Mouse (Mus musculus) adrenal gland, postnatal 36 days (tissue): ENCODE measurements around the gene Akr1c13. TPM values are rescaled to one million over a fixed set of nuclear protein-coding genes. Genes with fewer than 3 reads are reported as not detected.

Source experiments
- DNase-seq, 2 experiments: peaks; one replicate each; pipeline ENCODE4 v3.0.0; 2021; ENCODE audit warnings: mixed read lengths in 1 of 2
- total RNA-seq, 2 experiments: library from RNA; stranded (reverse); gene quantifications; 2 replicates each; pipeline ENCODE4 v1.2.3; 2021

The Akr1c13 gene
- total RNA-seq, 2 experiments from 2014 or later: 8.8 to 40.6 TPM

- DNase-seq: peak; percentile 11 to 18
Observed at GRCm38 (mm10) chr13:4244861-4245559, 54.1 kb downstream of the Akr1c13 start.

DNA sequence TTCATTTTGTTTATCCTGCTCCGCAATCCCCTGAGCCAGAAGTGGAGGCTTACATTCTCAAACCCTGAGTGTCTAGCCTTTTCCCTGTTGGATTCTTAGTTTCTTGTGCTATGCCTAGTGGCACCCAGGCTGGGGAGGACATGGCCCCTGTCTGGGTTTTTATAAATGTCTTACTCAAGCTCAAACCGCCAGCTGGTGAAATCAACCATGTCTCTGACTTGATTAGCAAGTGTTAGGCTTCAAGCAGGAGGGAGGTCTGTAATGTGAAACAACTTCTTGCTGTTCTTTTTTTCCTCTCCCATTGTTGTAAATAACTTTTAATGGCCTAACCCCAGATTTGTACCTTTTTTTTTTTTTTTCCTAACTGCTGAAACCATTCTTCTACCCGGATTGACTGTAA lies 58.4 kb downstream of the Akr1c13 start:
- DNase-seq: no peak

Other genes starting within 250 kb of the Akr1c13 start
- gene Ucn3, start 245.8 kb upstream of the Akr1c13 start, total RNA-seq: not detected
- gene Akr1c14, start 142.1 kb upstream of the Akr1c13 start, total RNA-seq: under 1 TPM; 0.89 TPM
- 1,000 to 10,000 TPM in 1 of 2 experiments, 1 to 10 TPM in 1; 5.3 to 6,001 TPM for gene Akr1c18, start 40.5 kb upstream of the Akr1c13 start, total RNA-seq
- under 1 TPM; 0.23 to 0.76 TPM for gene Akr1c19, start 37.5 kb downstream of the Akr1c13 start, total RNA-seq
- gene Akr1c12, start 88.3 kb downstream of the Akr1c13 start, total RNA-seq: under 1 TPM; 0.26 to 0.59 TPM
- not detected for gene Akr1c6, start 243.2 kb downstream of the Akr1c13 start, total RNA-seq